Mouse (Mus musculus) kidney, postnatal 4 days (tissue): ENCODE measurements around the gene Zer1.
A peak's percentile ranks its signal among the peaks of the same experiment; 100 is the strongest.
"Not testable (repeated sequence)": the region's sequence is repeated elsewhere in the genome, so short reads cannot be mapped to it uniquely, and the experiment has no call there.

Source experiments
- DNase-seq, 2 experiments: peaks; one replicate each; pipeline ENCODE4 v3.0.0; 2021; ENCODE audit warnings: mixed read lengths in 2 of 2

Gene Zer1

DNA sequence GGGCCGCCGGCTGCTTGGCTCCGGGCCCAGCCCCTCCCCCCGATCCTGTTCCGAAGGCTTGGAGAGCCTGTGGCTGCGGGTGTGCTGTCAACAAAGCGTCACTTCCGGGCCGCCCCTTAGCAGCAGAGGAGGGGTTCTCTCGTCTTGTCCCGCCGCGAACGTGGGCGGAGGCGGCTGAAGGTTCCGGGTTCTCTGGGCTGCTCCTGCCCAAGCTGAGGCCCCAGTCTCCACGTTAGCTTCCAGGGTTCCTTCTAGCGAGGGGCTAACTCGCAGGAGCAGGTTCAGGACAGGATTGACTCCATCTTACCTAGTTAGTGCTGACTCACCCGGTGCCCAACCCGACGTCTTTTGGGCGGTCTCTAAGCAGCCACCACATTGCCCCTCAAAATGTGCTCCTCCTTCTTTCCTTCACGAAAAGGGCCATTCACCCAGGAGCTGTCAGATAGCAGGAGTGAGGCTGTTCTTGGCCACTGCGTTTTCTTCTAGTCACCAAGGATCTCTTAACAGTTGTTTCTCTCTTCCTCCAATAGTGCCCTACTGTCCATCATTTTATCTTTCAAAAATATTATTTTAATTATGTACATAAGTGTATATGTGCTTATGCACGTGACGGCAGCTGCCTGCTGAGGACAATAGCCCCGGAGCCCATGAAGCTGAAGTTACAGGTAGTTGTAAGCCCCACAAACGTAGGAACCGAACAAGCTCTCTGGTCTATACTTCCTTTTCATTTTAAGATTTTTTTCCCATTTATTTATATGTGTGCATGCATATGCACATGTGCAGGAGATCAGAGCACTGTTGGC lies at the start of gene Zer1:
TSS of gene Zer1 (minus strand) at position 114 of the 803 bp plus-strand sequence.
- DNase-seq, result peak; percentile 98

DNA sequence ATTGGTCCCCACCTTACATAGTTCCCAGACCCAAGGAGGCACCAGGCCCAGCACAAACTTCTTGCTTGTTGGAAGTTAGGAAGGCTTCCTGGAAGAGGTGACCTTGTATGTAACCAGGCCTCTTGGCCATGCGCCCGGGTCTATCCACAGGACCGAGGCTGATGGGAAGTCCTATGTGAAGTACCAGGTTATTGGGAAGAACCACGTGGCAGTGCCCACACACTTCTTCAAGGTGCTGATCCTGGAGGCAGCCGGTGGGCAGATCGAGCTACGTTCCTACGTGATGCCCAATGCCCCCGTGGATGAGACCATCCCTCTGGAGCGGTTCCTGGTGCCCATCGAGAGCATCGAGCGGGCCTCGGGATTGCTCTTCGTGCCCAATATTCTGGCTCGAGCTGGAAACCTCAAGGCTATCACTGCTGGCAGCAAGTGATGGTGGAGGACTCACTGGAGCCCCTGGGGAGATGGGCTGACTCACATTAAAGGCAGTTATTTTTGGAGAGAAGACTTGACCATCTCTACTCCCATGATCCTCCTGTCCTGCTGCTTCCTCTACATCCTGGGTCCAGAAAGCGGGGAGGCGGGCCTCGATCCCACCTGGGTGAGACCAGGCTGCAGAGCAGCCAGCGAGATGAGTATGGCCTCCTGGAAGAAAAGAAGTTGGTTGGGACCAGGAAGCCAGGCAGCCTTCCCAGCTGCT lies 49.3 kb upstream of the Zer1 start:
- DNase-seq, result no peak

DNA sequence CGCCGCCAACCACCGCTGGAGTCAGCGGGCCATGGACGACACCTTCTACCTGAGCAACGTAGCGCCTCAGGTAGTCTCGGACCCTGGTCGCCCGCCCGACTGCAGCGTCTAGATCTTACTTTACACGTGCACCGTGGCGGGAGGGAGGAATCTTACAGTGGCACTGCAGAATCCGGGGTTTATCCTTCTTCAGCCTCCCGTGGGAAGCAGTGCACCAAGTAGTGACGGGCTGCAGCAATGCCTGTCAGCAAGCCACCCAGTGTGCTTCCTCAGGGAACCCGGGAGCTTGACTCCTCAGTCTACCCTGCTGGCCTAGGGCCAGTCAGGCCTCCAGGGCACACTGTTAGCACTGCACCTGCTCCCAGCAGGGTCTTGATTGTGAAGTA lies 47.6 kb upstream of the Zer1 start:
- no peak for DNase-seq

DNA sequence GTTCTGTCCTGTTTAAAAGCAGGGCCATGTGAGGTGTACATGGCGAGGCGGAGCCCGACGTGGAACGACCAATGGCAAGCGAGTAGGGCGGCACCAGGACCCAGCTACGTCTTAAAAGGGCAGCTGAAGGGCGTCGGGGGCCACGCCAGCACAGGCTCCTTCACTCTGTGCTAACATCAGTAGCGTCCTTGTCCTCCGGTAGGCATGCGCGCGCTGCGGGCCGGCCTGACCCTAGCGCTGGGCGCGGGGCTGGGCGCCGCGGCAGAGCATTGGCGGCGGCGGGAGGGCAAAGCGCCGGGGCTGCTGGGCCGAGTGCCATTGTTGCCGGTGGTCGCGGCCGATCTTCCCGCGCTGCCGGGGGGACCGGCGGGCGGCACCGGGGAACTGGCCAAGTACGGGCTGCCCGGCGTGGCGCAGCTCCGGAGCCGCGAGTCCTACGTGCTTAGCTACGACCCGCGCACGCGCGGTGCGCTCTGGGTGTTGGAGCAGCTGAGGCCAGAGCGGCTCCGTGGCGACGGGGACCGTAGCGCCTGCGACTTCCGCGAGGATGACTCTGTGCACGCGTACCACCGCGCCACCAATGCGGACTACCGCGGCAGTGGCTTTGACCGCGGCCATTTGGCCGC lies 47.1 kb upstream of the Zer1 start, which contains the start of gene Endog:
TSS of gene Endog (plus strand) at position 123 of the 626 bp plus-strand sequence.
- DNase-seq, result peak; percentile 85 to 91

DNA sequence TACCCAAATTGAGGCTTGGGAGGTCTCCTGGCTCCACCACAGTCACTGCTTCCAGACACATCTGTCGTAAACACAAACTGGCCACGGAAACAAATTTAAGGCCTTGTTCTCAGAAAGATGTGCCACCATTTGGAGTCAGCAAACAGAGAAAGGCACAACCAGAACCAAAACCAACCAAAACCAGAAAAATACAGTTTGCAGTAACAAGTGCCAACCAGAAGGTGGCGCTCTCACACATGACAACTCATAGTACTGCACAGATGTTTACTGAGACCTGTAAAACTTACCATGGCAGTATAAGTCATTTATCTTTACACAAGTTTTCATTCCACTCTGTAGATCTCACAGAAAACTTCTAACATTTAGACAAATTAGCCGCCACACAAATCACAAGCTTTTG lies 42.3 kb upstream of the Zer1 start:
- DNase-seq, result no peak

DNA sequence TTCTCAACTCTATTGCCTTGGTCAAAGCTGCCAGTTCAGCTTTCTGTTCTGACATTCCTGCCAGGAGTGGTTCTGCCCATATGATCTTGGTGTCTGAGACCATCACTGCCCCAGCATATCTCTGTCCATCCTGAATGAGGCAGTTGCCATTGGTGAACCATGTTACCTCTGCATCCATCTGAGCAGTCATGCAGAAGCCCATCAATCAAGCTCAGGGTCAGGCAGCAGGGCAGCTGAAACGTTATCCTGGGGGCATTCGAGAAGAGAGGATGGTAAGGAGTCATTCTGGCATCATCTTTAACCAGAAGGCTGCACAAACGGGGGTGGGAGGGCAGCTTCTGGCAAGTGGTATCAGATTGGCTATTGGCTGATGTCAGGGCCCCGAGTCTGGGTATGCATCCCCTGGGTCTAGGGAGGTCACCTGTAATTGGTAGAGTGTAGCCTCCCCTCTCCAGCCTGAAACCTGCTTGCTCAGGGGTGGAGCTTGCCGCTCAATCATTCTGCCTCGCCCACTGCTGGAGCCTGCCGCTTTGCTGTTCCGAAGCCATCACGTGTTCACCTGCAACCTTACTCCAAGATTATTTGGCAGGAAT lies 40.1 kb upstream of the Zer1 start:
- no peak for DNase-seq

DNA sequence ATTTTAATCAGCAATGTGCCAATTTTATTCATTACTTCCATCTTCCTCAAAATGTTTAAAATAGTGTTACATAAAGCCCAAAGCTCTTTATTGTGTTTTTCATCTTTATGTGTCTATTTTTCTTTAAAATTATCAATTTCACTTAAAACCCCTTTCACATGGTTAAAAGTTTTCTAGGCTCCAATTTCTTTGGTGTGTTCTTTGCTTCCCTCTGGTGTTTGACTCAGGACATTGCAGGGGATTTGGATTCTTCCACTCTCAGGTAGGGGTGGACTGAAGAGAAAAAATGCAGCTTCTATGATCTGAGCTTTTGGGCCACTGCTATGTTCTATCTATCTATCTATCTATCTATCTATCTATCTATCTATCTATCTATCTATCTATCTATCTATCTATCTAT lies 37.4 kb upstream of the Zer1 start:
- no peak for DNase-seq

DNA sequence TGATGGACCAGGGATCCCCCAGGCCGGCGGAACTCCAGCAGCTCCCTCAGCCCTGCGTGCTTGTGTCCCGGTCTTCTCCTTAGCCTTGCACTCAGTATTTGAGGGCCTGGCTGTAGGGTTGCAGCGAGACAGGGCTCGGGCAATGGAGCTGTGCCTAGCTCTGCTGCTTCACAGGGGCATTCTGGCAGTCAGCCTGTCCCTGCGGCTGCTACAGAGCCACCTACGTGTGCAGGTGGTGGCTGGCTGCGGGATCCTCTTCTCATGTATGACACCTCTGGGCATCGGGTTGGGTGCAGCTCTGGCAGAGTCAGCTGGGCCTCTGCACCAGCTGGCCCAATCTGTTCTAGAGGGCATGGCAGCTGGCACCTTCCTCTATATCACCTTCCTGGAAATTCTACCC lies 35.5 kb upstream of the Zer1 start:
- not testable (repeated sequence) for DNase-seq

DNA sequence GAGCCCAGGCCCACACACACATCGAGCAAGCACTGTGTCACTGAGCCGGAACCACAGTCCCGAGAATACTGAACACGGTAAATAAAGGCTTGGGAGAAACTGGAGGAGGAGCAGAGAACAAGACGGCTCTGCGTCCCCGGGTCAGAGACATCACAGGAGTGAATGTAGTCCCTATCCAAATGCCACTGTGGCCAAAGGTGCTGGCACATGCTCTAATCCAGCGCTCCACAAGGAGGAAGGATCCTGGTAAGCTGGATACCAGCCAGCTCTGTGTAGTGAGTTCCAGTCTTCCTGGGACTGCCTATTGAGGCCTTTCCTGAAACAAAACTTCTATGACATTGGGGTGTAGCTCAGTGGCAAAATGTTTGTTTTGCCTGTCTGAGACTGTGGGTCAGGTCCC lies 28.2 kb upstream of the Zer1 start:
- no peak for DNase-seq

DNA sequence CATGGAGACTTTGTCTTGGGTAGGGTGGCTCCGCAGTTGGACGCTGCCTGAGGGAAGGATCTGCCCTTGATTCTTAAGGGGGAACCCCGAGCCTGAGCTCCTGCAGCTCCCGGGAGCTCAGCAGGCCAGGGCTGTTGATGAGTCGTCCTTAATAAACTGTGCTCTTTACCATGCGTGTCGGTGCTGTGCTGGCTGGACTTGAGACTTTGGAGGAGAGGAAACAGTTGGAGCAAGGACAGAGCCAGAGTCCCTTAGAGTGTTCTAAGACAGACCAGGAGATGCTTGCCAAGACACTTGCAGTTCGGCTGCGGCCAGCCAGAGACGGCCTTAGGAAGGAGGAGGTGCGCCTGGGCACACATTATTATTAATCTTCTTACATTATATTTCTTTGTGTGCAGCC lies 27.5 kb upstream of the Zer1 start:
- no peak for DNase-seq

DNA sequence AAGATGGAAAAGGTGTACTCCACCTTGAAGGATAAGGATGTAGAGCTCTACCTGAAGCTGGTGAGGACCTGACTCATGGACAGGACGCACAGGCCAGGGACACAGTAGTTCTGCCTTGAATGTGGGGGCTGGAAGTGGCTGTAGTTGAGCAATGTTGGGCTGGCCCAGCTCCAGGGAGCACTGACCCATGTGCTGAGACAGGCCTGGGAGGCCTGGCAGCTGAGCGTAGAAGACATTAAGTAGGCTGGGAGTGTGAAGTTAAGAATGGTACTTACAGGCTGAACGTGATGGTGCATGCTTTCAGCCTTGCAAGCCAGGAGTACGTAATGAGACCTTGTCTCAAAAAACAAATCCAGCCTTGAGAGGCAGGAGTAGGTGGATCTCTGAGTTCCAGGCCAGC lies 23.1 kb upstream of the Zer1 start:
- peak; percentile 68 to 74 for DNase-seq

DNA sequence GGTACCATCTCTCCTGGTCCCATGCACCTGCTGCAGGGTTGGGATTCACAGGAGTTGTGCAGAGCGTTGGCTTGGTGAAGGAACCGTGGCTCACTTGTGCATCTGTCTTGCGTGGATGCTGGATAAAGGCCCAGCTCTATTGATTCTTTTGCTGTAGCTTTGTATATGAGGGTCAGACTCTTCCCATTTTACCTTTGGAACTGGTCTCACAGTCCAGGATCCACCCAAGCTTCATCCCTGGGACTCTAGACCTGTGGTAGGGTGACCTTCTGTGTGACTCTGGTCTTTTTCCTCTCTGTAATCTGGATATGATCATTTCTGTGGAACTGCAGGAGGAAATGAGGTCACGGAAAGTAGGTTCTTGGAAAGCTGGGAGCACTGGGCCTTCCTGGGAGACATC lies 20.1 kb upstream of the Zer1 start:
- DNase-seq, result no peak

DNA sequence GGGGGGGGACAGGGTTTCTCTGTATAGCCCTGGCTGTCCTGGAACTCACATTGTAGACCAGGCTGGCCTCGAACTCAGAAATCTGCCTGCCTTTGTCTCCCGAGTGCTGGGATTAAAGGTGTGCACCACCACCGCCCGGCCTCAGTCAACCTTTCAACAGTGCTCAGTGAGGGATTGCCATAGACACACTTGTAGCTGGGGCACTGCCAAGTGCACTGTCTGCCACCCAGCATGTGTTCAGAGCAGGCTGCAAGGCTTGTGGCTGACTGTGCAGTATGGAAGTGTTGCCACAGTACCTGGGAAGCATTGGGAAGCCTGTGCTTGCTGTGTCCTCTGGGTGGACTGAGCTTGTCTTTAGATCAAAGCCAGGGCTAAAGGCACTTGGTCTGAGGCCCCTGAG lies 15.6 kb upstream of the Zer1 start:
- not testable (repeated sequence) for DNase-seq

DNA sequence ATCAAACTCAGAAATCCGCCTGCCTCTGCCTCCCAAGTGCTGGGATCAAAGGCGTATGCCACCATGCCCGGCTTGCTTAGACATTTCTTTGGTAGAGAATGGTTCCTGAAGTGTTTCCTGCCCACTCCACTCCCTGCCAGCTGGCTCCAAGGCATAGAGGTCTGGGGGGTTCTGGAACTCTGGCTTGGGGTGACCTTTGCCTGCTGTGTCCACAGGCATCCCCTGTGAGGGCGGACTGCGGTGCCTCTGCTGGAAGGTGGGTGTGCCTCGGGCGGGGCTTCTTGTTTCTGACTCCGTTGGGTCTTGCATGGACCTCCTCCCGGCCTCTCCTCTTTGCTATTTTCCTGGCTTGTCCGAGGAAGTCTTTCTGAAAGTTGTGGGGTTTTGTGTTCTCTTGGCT lies 12.1 kb upstream of the Zer1 start:
- no peak for DNase-seq

DNA sequence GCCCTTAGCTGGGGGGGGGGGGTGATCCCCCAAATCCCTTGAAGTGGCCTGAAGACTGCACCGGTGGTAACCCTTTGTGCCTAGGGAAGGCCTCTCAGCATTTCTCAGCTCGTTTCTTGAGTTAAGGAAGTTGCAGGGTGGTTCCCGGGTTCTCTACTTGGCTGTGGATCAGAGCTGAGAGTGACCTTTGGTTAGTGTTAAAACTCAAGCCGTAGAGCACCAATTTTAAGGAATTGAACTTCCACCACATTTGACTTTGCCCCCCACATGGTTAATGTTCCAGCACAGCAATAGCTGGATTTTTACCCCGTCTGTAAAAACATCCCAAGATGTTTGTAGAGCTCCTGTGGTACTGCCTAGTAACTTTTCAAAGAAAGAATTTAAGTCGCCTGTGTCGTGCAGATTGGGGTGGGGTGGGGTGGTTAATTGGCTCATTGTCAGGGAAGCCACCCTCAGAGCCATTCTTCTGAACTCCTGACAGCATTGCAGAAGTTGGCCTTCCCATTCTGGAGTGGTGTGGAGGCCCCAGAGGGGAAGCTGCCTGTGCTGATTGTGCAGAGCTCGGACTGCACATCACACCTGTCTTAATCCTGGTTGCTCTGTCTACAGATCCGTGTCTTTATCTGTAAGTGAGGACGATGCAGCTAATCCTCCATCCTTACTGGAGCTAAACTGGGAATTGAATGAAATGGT lies 10.7 kb upstream of the Zer1 start:
- peak in 1 of 2 experiments; percentile 31 for DNase-seq

DNA sequence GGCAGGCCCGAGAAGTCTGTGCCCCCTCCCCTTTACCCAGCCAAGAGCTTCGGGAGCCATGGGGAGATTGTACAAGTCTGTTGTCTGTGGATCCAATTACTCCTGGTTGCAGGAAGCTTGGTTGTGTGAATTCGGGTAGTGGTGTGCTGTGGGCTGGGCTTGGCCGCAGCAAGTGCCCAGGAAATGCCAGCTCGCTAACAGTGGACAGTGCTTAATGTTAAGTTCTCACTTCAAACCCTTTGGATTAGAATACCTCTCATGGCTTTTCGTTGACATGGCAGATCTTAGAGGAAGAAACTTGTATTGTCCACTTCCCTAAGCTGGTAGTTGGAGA lies 10.0 kb upstream of the Zer1 start:
- peak in 1 of 2 experiments; percentile 33 for DNase-seq

DNA sequence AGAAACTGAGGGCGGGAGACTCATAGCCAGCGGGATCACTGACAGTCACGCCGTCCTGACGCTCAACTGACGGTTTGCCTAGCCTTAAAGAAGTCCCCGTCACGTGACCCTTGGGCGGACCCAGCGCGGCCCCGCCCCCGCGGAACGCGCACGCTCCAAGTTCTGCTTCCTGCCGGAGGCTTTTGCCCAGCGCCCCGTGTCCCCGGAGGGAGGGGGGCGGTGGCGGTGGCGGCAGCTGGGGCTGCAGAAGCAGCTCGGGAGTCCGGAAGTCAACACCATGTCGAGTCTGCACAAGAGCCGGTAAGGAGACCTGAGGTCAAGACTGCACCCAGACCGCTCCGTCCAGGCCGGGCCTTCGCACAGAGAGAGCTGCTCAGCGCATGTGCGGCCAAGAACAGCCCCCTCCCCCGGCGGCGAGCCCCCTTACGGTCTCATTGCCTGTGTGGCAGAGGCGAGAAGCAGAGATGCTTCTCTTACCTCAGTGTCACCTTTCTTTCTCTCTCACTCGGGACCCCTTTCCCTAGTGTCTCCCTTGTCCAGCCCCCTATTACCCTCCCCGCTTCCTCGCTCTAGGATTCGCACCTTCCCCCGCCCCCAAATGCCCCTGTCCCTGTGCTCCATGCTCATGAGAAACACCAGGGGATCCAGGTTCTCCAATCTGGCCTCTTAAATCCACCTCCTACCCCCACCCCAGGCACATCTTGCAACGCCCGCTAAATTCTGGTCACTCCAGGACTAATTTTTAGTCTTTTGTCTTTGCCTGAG lies 9.4 kb upstream of the Zer1 start, which contains the start of gene Tbc1d13:
TSS of gene Tbc1d13 (plus strand) at position 134 of the 765 bp plus-strand sequence.
- peak; percentile 98 to 99 for DNase-seq

DNA sequence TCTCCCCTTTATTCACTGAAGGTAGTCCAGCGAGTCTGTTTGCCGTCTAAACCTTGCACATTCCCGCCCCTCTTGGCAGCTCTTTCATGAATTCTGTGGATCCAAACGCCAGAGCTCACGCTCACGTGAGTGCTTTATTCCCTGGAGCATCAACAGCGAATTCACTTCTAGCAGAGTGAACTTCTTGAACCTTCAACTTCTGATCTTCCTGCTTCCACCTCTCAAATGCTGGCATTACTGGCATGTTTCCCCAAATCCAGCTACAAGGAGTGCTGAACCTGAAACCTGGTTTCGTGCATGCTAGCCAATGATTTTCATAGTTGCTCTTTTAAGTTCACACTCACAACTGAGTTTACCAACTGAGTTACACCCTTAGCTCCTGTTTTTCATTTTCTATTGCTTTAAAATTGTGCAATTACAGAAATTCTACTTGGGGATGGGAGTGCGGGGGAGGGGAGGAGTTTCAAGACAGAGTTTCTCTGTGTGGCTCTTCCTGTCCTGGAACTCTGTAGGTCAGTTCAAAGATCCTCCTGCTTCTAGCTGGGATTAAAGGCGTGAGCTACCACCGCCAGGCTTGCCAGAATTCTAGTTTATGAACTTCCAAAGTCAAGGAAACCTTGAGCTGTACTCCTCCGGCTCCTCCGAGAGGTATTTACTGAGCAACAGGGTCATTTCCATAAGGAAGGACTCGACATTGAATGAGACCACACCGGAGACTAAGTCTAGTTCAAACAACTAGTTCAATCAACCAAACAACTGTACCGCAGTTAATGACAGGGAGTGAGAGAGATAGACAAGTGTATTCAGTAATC lies 8.6 kb upstream of the Zer1 start:
- peak; percentile 46 to 65 for DNase-seq

DNA sequence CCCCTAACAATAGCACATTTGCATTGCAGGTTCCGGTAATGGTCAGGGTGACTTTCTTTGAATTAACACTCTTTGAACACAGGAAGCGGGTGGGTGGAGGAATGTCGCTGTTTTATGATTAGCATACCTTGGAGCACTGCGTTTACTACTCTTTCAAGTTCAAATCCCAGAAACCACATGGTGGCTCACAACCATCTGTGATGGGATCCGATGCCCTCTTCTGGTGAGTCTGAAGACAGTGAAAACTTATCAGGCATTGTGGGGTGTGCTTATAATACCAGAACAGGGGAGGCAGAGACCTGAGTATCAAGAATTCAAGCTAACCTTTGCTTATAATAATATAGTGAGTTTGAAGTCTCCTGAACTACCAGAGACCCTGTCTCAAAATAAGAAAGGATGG lies 6.9 kb upstream of the Zer1 start:
- not testable (repeated sequence) for DNase-seq

DNA sequence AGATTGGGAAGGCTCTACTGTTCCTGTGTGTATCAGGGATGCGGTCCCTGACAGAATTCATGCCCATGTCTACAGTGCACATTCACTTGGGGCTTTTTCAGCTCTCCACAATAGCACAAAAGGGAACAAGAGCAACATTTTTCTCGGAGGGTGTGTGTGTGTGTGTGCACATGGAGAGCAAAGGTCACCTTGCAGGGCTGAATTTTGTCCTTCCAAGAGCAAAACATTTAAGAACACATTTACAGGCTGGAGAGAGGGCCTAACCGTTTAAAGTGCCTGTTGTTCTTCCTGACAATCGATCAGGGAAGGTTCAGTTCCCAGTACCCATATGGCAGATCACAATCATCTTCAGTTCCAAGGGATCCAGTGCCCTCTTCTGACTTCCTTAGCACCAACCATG lies 5.8 kb upstream of the Zer1 start:
- no peak for DNase-seq

DNA sequence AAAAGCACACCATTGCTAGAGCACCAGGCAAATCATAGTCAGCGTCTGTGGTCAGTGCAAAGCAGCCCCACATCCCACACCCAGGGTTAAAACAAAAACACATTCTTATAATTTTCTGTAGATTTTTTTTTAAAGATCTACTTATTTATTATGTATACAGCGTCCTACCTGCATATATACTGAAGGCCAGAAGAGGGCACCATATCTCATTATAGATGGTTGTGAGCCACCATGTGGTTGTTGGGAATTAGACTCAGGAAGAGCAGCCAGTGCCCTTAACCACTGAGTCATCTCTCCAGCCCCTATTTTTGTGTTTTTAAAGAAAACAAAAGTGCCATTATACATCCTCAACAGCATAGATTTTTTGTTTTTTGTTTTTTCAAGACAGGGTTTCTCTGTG lies 4.4 kb upstream of the Zer1 start:
- DNase-seq, result peak; percentile 24 to 46
